Mouse (Mus musculus): ENCODE measurements around the gene Lrrc74b.
"Not testable (repeated sequence)": the region's sequence is repeated elsewhere in the genome, so short reads cannot be mapped to it uniquely, and the experiment has no call there.

Lrrc74b gene

GRCm38 (mm10) chr16:17561128-17561750, at the start of gene Lrrc74b:
Gene Lrrc74b (minus strand): TSS chr16:17561247.
- DNase-seq (ENCODE audit: low read depth), result no peak

GRCm38 (mm10) chr16:17605684-17606083, 44.6 kb upstream of the Lrrc74b start:
- DNase-seq (ENCODE audit: low read depth), result no peak

DNA sequence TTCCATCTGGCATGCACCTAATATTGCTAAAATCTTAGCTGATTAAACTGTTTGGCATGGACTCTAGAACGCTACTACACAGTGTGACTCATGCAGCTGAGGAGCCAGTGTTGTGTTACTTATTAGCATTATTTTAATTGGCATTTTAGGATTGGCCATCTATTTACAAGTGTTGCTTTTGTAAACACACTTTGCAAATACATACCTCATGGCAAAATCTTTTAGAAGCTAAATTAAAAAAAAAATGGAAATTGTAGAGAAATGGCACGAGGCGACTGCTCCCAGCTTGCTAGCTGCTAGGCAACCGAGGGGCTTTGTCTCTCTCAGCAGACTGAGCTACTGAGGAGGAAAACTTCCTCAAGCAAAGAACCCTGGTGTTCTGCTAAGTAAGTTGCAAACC, 43.9 kb upstream of the Lrrc74b start:
- DNase-seq (ENCODE audit: low read depth), result no peak

DNA sequence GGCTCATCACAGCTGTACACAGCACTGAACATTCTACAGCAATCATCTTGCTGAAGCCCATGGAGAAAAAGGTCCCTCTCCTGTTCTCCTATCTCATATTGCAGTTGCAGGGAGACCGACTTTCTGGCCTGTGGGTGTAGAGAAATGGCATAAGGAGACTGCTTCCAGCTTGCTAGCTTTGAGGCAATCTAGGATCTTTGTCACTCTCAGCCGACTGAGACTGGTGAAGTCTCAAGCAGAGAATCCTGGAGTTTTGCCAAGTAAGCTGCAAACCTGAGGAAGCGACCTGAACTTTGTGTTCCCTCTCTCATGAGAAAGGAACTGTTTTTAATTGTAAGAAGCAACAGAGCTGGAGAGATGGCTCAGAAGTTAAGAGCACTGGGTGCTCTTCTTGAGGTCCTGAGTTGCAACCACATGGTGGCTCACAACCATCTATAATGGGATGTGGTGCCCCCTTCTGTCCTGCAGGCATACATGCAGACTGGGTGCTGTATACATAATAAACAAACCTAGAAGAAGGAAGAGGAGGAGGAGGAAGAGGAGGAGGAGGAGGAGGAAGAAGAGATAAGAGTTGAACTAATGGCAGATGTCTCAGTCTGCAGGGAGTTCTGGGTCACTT, 40.0 kb upstream of the Lrrc74b start:
- no peak for DNase-seq (ENCODE audit: low read depth)

DNA sequence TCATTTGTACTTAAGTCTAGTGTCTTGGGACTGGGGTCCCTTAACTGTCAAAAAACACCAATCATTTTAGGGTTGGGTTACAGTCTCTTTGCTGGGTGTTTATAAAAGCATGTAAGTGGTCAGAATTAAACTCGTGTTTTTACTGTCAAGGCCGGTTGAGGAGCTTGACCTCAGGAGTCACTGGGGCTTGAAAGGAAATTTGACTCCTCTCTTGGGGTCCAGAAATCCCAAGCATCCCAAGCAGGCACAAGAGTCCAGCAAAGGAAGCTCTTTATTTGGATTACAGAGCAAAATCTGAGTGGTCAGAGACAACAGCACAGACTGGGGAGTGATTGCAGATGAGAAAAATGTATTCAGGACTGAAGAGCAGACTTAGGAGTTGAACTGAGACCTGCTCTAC, 29.7 kb upstream of the Lrrc74b start:
- DNase-seq (ENCODE audit: low read depth), result no peak

- DNase-seq (ENCODE audit: low read depth), result no peak
Measured at GRCm38 (mm10) chr16:17584555-17584954, 23.5 kb upstream of the Lrrc74b start.

DNA sequence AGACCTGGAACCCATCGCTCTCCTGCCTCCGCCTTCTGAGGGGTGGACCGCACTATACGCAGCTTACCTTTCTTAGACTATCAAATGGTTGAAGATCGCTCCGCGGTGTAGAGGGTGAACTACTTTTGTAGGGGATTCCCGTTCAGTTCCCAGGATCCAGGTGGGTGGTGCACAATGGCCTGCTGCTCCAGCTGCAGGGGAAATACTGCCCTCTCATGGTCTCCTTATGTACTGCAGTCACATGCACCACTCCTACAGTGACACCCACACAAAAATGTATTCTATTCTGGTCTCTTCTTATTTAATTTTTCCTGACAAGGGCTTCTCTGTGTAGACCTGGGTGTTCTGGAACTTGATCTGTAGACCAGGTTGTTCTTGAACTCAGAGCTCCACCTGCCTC, 22.0 kb upstream of the Lrrc74b start, which contains the start of gene Slc7a4:
Slc7a4 (minus strand) TSS at position 151 of the 400 bp plus-strand sequence.
- DNase-seq (ENCODE audit: low read depth), result no peak

GRCm38 (mm10) chr16:17576825-17577215, 15.8 kb upstream of the Lrrc74b start:
- no peak for DNase-seq (ENCODE audit: low read depth)

DNA sequence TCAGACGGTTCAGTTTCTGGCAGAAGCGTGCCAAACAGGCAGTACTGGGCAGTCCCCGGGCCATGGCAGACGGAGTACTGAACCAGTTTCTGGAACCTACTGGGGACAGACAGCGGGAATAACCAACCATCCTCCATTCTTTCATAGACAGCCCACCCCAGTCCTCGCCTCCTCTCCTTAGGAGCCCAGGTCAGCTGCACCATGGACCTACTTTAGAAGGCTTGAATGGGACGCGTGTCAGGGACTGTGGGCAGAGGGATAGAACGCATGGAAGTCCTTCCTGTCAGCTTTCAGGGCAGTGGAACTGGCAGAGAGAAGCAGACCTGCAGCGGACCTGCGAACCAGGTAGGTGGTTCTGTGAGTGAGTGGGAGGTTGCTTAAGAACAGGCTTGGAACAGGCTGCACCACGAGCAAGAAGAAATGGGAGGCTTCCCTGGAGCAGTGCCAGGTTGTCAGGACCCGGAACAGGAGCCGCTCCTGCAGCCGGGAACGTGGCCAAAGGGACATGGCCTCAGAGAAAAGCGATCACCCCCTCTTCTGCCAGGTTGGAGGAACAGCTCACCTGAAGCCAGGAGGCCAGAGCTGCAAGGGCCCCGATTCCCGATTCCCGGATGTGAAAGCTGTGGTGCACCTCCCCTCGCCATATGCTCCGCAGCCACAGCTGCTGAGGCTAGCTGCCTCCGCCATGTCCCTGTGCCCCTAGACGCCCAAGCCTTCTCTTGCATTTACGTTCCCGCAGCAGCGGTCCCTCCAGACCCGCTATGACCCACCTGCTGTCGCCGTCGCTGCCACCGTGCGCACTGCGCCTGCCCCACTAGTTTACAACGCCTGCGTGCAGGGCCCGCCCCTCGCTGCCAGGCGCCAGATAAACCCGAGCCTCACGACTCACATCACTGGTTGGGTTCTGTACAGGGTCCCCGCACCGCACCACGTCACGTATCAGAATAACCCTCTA, 15.1 kb upstream of the Lrrc74b start:
- no peak for DNase-seq (ENCODE audit: low read depth)

- no peak for DNase-seq (ENCODE audit: low read depth)
Measured at GRCm38 (mm10) chr16:17566186-17566585, 5.1 kb upstream of the Lrrc74b start.

GRCm38 (mm10) chr16:17564771-17565170, 3.7 kb upstream of the Lrrc74b start:
- no peak for DNase-seq (ENCODE audit: low read depth)

DNA sequence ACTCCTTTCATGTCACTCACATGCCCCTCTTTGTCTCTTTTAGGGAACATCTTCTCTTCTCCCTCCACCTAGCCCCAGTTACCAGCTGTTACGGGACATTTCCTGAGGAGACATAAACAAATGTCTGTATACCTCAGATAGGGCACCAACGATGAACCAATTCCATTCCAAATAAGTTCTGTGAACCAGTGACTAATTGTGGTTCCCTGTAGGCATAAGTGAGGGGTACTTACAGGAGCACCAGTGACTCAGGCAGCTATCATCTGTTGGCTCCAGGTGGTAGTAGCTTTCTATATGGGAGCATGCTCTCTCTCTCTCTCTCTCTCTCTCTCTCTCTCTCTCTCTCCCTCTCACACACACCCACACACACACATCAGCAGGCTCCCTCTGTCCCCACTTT, 3.2 kb upstream of the Lrrc74b start:
- DNase-seq (ENCODE audit: low read depth), result no peak

GRCm38 (mm10) chr16:17563580-17563979, 2.5 kb upstream of the Lrrc74b start:
- DNase-seq (ENCODE audit: low read depth), result no peak

DNA sequence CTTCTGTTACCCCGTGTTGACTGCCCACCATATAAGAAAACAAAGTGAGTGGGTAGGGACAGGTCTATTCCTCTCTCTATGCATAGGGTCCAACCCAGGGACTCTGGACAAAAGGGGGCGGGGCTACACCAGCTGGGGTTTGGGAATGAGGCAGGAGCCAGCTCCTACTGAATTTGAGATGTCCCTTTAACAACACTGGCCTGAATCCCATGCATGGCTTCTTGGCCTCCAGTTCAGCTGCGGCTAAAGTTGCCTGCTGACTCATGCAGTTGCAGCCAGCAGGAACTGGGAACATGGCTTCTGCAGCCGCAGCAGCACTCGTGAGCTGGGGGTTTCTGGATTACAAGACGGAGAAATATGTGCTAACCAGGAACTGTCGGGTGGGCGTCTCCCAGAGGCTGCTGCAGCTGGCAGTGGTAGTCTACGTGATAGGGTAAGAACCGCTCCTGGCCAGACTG, 733 bp upstream of the Lrrc74b start, which contains the start of gene P2rx6:
P2rx6 (plus strand) TSS at position 135 of the 458 bp plus-strand sequence.
- no peak for DNase-seq (ENCODE audit: low read depth)

- no peak for DNase-seq (ENCODE audit: low read depth)
Measured at GRCm38 (mm10) chr16:17559396-17560027, 1.5 kb downstream of the Lrrc74b start.

- DNase-seq (ENCODE audit: low read depth), result no peak
Measured at GRCm38 (mm10) chr16:17558811-17559210, 2.2 kb downstream of the Lrrc74b start.

- DNase-seq (ENCODE audit: low read depth), result no peak
Measured at GRCm38 (mm10) chr16:17557947-17558480, 3.0 kb downstream of the Lrrc74b start.

- DNase-seq (ENCODE audit: low read depth), result no peak
Measured at GRCm38 (mm10) chr16:17556907-17557306, 4.1 kb downstream of the Lrrc74b start.

GRCm38 (mm10) chr16:17556180-17556579, 4.9 kb downstream of the Lrrc74b start:
- no peak for DNase-seq (ENCODE audit: low read depth)

- DNase-seq (ENCODE audit: low read depth), result not testable (repeated sequence)
Measured at GRCm38 (mm10) chr16:17554702-17555101, 6.3 kb downstream of the Lrrc74b start.

- no peak for DNase-seq (ENCODE audit: low read depth)
Measured at GRCm38 (mm10) chr16:17553910-17554685, 6.9 kb downstream of the Lrrc74b start.
